Mouse (Mus musculus) embryonic facial prominence, embryonic 14.5 days (tissue): ENCODE measurements around the gene Nlrp1a. TPM values are rescaled to one million over a fixed set of nuclear protein-coding genes. Genes with fewer than 3 reads are reported as not detected.

Experiments used
- ATAC-seq: fragments of 200-750 bp; cut with Nextera tagmentation; 2 replicates; pipeline ENCODE4 v1.8.0; 2017; ENCODE audit warnings: low read depth, moderate number of reproducible peaks, moderate TSS enrichment
- DNase-seq: peaks from one replicate; pipeline ENCODE4 v3.0.0-alpha.2; 2015; ENCODE audit warnings: low spot score
- H3K27ac ChIP-seq: fragments of 300-500 bp; sonication (generic); replicated peaks from 2 replicates; pipeline ENCODE4 v1.5.1; 2014; ENCODE audit warnings: low read depth, mild to moderate bottlenecking, low read length, moderate library complexity
- H3K27me3 ChIP-seq: fragments of 300-500 bp; sonication (generic); replicated peaks from 2 replicates; pipeline ENCODE4 v1.6.1; 2014; ENCODE audit warnings: low read length; ENCODE audit not compliant: control insufficient read depth, insufficient read depth
- H3K36me3 ChIP-seq: fragments of 300-500 bp; sonication (generic); 2 replicates; pipeline ENCODE4 v1.6.1; 2014; ENCODE audit warnings: low read length, mixed read lengths; ENCODE audit not compliant: control insufficient read depth, insufficient read depth
- H3K4me1 ChIP-seq: fragments of 300-500 bp; sonication (generic); 2 replicates; pipeline ENCODE4 v1.6.1; 2014; ENCODE audit warnings: antibody characterized with exemption, low read length; ENCODE audit not compliant: control insufficient read depth, insufficient read depth
- H3K4me2 ChIP-seq: fragments of 300-500 bp; sonication (generic); 2 replicates; pipeline ENCODE4 v1.6.1; 2014; ENCODE audit warnings: low read depth, mild to moderate bottlenecking, low read length, moderate library complexity, mixed read lengths
- H3K4me3 ChIP-seq: fragments of 300-500 bp; sonication (generic); 2 replicates; pipeline ENCODE4 v1.5.1; 2014; ENCODE audit warnings: low read depth, mild to moderate bottlenecking, low read length
- H3K9ac ChIP-seq: fragments of 300-500 bp; sonication (generic); 2 replicates; pipeline ENCODE4 v1.6.1; 2014; ENCODE audit warnings: low read depth, mild to moderate bottlenecking, low read length, moderate library complexity, mixed read lengths
- H3K9me3 ChIP-seq: fragments of 300-500 bp; sonication (generic); 2 replicates; pipeline ENCODE4 v1.6.1; 2016; ENCODE audit warnings: low read length; ENCODE audit not compliant: control insufficient read depth
- WGBS: fragments of 180-500 bp; shearing (Covaris S2); extraction: QIAGEN DNeasy Blood & Tissue Kit; methylation state at CpG from one replicate; pipeline ENCODE4 v1.1.7; 2014; 5-methylcytosine and 5-hydroxymethylcytosine counted together
- polyA plus RNA-seq: library from polyadenylated mRNA; unstranded; fragments of >200 nt; fragmentation: Nextera tagmentation; extraction: Ambion mirVana; gene quantifications from 2 replicates; pipeline ENCODE4 v1.2.1, GENCODE M21; 2014

Nlrp1a gene
- polyA plus RNA-seq, 1 experiment from 2014 or later: 0.26 TPM

GRCm38 (mm10) chr11:71103931-71104330, 40.6 kb downstream of the Nlrp1a start:
- H3K9ac ChIP-seq: no peak overlapping the region
- ATAC-seq: no peak
- H3K4me2 ChIP-seq: no peak overlapping the region
- no peaks in the 10 kb centered on the region for H3K4me1 ChIP-seq
- no peaks in the 10 kb centered on the region for H3K36me3 ChIP-seq
- no peaks in the 10 kb centered on the region for H3K27me3 ChIP-seq
- H3K4me3 ChIP-seq: no peak overlapping the region
- no peak overlapping the region for H3K27ac ChIP-seq
- DNase-seq: no peak
- H3K9me3 ChIP-seq: no peaks in the 10 kb centered on the region

GRCm38 (mm10) chr11:71076342-71076741, 68.2 kb downstream of the Nlrp1a start:
- 66% methylated on average over 1 of the region's 1 CpGs for WGBS
- ATAC-seq: no peak

GRCm38 (mm10) chr11:71052554-71052953, 92.0 kb downstream of the Nlrp1a start:
- no peak for ATAC-seq
- no peak overlapping the region for H3K27ac ChIP-seq
- H3K4me2 ChIP-seq: no peak overlapping the region
- H3K4me3 ChIP-seq: no peak overlapping the region
- WGBS: 11% methylated on average over 1 of the region's 1 CpGs
- no peaks in the 10 kb centered on the region for H3K36me3 ChIP-seq
- H3K27me3 ChIP-seq: no peaks in the 10 kb centered on the region
- no peaks in the 10 kb centered on the region for H3K4me1 ChIP-seq
- no peak overlapping the region for H3K9ac ChIP-seq
- no peaks in the 10 kb centered on the region for H3K9me3 ChIP-seq
- DNase-seq: peak; percentile 65

More at GRCm38 (mm10) chr11:71076342-71076741, 68.2 kb downstream of the Nlrp1a start:
- Histone ChIP-seq H3K9ac (no peak overlapping the region), H3K4me3 (no peak overlapping the region), H3K27ac (no peak overlapping the region), H3K27me3 (no peaks in the 10 kb centered on the region), H3K4me2 (no peak overlapping the region), H3K4me1 (no peaks in the 10 kb centered on the region), H3K36me3 (no peaks in the 10 kb centered on the region), H3K9me3 (peaks cover 8% of the 10 kb centered on the region; the same call in 1 of the 2 replicates)
- DNase-seq: no peak

Other genes starting within 250 kb of the Nlrp1a start
- 118 TPM in 2 replicates for gene Nup88, start 174.7 kb downstream of the Nlrp1a start, polyA plus RNA-seq
- gene Rpain, start 174.5 kb downstream of the Nlrp1a start, polyA plus RNA-seq: 67.3 and 68.3 TPM in 2 replicates
- 223 and 224 TPM in 2 replicates for gene C1qbp, start 161.7 kb downstream of the Nlrp1a start, polyA plus RNA-seq
- 20.3 and 21.3 TPM in 2 replicates for gene Dhx33, start 140.3 kb downstream of the Nlrp1a start, polyA plus RNA-seq
- gene Mis12, start 125.1 kb downstream of the Nlrp1a start, polyA plus RNA-seq: 29.2 and 30.0 TPM in 2 replicates
- 41.4 and 46.3 TPM in 2 replicates for gene Derl2, start 124.9 kb downstream of the Nlrp1a start, polyA plus RNA-seq
- 50.1 and 65.9 TPM in 2 replicates for gene 6330403K07Rik, start 111.2 kb downstream of the Nlrp1a start, polyA plus RNA-seq
- gene Nlrp1b, start 86.0 kb upstream of the Nlrp1a start, polyA plus RNA-seq: 0.04 and 0.08 TPM in 2 replicates